Mouse (Mus musculus): ENCODE results near the gene Ssx2ip. TPM values are rescaled to one million over a fixed set of nuclear protein-coding genes. Genes with fewer than 3 reads are reported as not detected.
"Not testable (repeated sequence)": the region's sequence is repeated elsewhere in the genome, so short reads cannot be mapped to it uniquely, and the experiment has no call there.

Gene Ssx2ip
- polyA plus RNA-seq, 1 experiment from 2014 or later = 25.6 TPM

DNA sequence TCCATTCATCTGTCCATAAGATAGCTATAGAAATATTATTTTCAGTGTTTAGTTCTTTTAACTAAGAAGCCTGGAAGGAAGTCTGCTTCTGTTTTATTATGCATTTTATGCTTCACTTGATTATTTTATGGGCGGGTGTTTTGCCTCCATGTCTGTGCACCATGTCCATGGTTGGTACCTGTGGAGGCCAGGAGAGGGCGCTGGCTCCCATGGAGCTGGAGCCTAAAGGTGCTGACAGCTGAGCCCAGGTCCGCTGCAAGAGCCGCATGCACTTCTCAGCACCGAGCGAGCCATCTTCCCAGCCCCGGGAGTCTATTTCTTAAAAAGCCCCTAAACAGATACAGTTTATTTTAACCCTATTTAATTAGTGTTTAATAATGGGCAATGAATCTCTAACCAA, 19.3 kb downstream of the Ssx2ip start:
- ATAC-seq (ENCODE audit: insufficient number of reproducible peaks, low FRiP score, low TSS enrichment, low read depth) = no peak
- WGBS = 86% methylated on average over 7 of the region's 7 CpGs
- Histone ChIP-seq H3K36me3 (peaks cover 56% of the 10 kb centered on the region), H3K27me3 (no peaks in the 10 kb centered on the region), H3K4me3 (no peak overlapping the region), H3K4me1 (peaks cover 4% of the 10 kb centered on the region; the same call in 1 of the 2 replicates), H3K4me2 (no peak overlapping the region), H3K27ac (no peak overlapping the region), H3K9ac (no peak overlapping the region), H3K9me3 (no peaks in the 10 kb centered on the region)

- no peaks in the 10 kb centered on the region for H3K27me3 ChIP-seq
- peaks cover 4% of the 10 kb centered on the region; the same call in 1 of the 2 replicates for H3K4me1 ChIP-seq
- no peak for ATAC-seq (ENCODE audit: insufficient number of reproducible peaks, low FRiP score, low TSS enrichment, low read depth)
- peaks cover 54% of the 10 kb centered on the region for H3K36me3 ChIP-seq
- H3K4me3 ChIP-seq = no peak overlapping the region
- H3K4me2 ChIP-seq = no peak overlapping the region
- WGBS = 67% methylated on average over 7 of the region's 7 CpGs
- H3K27ac ChIP-seq = no peak overlapping the region
- no peak overlapping the region for H3K9ac ChIP-seq
- H3K9me3 ChIP-seq = no peaks in the 10 kb centered on the region
Measured at GRCm38 (mm10) chr3:146424306-146424900, 20.0 kb downstream of the Ssx2ip start.

DNA sequence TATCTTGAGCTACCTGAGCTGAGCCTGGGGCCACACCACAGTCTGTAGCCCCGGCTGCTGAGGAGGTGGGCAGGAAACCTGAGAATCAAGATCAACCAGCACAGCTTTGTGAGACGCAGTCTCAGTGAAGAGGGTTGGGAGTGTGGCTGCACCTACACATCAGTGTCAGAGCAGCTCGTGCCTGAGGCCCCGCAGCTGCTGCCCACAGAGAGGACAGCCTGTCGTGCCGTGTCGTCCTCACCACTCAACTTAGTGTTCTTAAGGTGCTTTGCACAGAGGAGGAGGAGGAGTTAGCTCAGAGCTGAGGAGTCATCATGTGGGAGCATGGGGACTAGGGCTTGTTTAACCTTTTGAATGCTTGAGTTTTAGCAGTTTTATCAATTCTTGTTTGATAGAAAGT, 21.5 kb downstream of the Ssx2ip start:
- 70% methylated on average over 7 of the region's 7 CpGs for WGBS
- Histone ChIP-seq H3K4me1 (peaks cover 4% of the 10 kb centered on the region; the same call in 1 of the 2 replicates), H3K4me2 (no peak overlapping the region), H3K9ac (no peak overlapping the region), H3K27me3 (no peaks in the 10 kb centered on the region), H3K36me3 (peaks cover 51% of the 10 kb centered on the region), H3K9me3 (no peaks in the 10 kb centered on the region), H3K27ac (no peak overlapping the region), H3K4me3 (no peak overlapping the region)
- ATAC-seq (ENCODE audit: insufficient number of reproducible peaks, low FRiP score, low TSS enrichment, low read depth) = no peak

DNA sequence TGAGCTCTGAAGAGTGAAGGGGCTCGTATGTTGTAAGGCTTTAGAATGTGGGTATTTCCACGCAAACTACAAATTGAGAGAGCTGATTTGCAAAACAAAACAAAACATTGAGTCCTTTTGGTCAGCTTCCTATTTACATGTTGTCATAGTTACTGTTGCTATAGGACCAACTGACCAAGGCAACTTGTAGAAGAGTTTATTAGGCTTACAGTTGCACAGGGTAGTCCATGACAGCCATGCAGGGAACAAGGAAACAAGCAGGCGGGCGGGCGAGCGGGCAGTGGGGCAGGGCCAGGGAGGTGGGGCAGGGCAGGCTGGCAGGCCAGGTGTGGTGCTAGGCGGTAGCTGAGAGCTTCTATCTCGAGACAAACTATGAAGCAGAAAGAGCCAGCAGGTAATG, 22.0 kb downstream of the Ssx2ip start:
- Histone ChIP-seq H3K4me2 (no peak overlapping the region), H3K27ac (no peak overlapping the region), H3K4me1 (peaks cover 4% of the 10 kb centered on the region; the same call in 1 of the 2 replicates), H3K4me3 (no peak overlapping the region), H3K9ac (no peak overlapping the region), H3K36me3 (peaks cover 57% of the 10 kb centered on the region), H3K27me3 (no peaks in the 10 kb centered on the region), H3K9me3 (no peaks in the 10 kb centered on the region)
- 85% methylated on average over 8 of the region's 8 CpGs for WGBS
- no peak for ATAC-seq (ENCODE audit: insufficient number of reproducible peaks, low FRiP score, low TSS enrichment, low read depth)

- not testable (repeated sequence) for H3K4me2 ChIP-seq; H3K4me1 ChIP-seq; H3K9me3 ChIP-seq; H3K27ac ChIP-seq; H3K27me3 ChIP-seq; ATAC-seq (ENCODE audit: insufficient number of reproducible peaks, low FRiP score, low TSS enrichment, low read depth); H3K4me3 ChIP-seq; H3K9ac ChIP-seq
- 86% methylated on average over 11 of the region's 11 CpGs for WGBS
- H3K36me3 ChIP-seq = peaks cover 58% of the 10 kb centered on the region
Measured at GRCm38 (mm10) chr3:146433063-146433462, 28.6 kb downstream of the Ssx2ip start.

- H3K9me3 ChIP-seq = no peaks in the 10 kb centered on the region
- H3K27me3 ChIP-seq = no peaks in the 10 kb centered on the region
- H3K4me1 ChIP-seq = no peaks in the 10 kb centered on the region
- WGBS = 77% methylated on average over 14 of the region's 14 CpGs
- H3K4me3 ChIP-seq = no peak overlapping the region
- H3K9ac ChIP-seq = no peak overlapping the region
- peaks cover 58% of the 10 kb centered on the region for H3K36me3 ChIP-seq
- ATAC-seq (ENCODE audit: insufficient number of reproducible peaks, low FRiP score, low TSS enrichment, low read depth) = no peak
- H3K4me2 ChIP-seq = no peak overlapping the region
- H3K27ac ChIP-seq = no peak overlapping the region
Measured at GRCm38 (mm10) chr3:146433681-146434350, 29.4 kb downstream of the Ssx2ip start.

DNA sequence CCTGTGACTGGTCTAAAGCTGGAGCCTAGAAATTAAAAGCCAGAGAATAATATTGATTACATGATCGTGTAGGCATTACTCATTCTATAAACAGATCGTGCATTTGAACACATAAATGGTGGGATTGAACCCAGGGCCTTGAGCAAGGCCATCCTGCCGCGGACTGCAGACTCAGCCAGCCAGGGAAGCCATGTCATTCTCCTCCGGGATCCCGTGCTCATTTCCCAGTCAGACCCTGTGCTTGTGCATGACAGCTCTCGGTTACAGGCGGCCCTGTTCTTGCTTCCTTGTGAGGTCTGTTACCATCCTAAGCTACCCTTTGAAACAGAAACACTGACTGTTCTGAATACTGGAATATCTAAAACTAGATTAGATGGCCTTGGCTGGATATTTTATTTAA, 30.2 kb downstream of the Ssx2ip start:
- Histone ChIP-seq H3K4me1 (no peaks in the 10 kb centered on the region), H3K27ac (no peak overlapping the region), H3K4me3 (no peak overlapping the region), H3K27me3 (no peaks in the 10 kb centered on the region), H3K9me3 (no peaks in the 10 kb centered on the region), H3K36me3 (peaks cover 56% of the 10 kb centered on the region), H3K9ac (no peak overlapping the region), H3K4me2 (no peak overlapping the region)
- no peak for ATAC-seq (ENCODE audit: insufficient number of reproducible peaks, low FRiP score, low TSS enrichment, low read depth)
- 92% methylated on average over 8 of the region's 8 CpGs for WGBS

DNA sequence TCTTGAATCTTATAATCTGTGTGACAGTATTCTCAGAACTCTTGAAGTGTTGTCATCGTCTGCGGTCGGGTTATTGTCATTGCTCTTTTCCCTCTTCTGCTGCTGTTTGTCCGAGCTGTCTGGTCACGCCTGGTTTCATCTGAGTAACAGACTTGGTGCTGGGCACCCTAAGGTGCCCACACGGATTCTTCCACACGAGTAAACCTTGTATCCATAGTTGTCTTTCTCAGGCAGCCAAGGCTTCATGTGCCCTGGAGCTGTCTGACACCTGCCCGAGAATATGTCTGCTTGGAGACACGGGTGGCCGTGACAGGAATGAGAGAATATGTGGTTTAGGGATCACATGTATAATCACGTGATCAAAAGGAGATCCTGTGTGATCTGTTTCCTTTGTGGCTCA, 31.1 kb downstream of the Ssx2ip start:
- H3K27ac ChIP-seq = no peak overlapping the region
- H3K27me3 ChIP-seq = no peaks in the 10 kb centered on the region
- H3K4me3 ChIP-seq = no peak overlapping the region
- no peaks in the 10 kb centered on the region for H3K4me1 ChIP-seq
- ATAC-seq (ENCODE audit: insufficient number of reproducible peaks, low FRiP score, low TSS enrichment, low read depth) = no peak
- no peak overlapping the region for H3K4me2 ChIP-seq
- H3K9me3 ChIP-seq = no peaks in the 10 kb centered on the region
- WGBS = 91% methylated on average over 11 of the region's 11 CpGs
- H3K9ac ChIP-seq = no peak overlapping the region
- H3K36me3 ChIP-seq = peaks cover 54% of the 10 kb centered on the region

DNA sequence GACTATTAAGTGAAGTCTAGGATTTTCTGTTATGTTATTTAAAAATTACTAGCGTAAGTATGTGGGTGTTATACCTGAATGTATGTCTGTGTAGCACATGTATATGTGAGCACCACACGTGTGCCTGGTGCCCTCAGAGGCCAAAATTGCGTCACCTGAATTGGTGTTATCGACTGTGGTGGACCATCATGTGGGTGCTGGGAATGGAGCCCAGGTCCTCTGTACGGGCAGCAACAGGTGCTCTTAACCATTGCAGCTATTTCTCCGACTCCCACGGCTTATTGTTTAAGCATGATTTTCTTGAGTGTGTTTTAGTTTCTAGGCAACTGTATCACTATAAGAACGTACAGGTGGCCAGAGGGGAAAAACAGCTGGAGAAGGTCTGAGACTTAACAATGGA, 31.7 kb downstream of the Ssx2ip start:
- H3K9ac ChIP-seq = no peak overlapping the region
- WGBS = 92% methylated on average over 8 of the region's 8 CpGs

DNA sequence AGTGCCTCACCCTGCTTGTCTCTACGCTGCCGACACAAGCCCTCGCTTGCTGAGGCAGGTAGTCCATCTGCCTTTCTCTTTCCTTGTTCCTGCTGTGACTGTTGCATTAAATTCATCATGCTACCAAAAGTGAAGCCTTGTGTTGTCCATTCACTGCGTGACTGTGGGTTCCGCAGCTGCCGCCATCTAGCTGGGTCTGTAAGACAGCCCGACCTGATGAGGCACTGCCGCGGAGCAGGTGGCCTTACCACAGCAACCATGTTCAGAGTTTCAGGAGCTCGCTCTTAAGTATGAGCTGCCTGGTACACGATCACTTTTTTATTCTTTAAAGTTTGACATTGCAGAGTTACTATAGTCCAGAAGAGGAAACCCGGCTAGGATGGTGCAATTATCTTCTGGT, 35.6 kb downstream of the Ssx2ip start:
- ATAC-seq (ENCODE audit: insufficient number of reproducible peaks, low FRiP score, low TSS enrichment, low read depth) = no peak
- WGBS = 87% methylated on average over 12 of the region's 12 CpGs
- no peak overlapping the region for H3K27ac ChIP-seq

More for the DNA sequence above, 31.7 kb downstream of the Ssx2ip start:
- H3K4me2 ChIP-seq = no peak overlapping the region
- no peaks in the 10 kb centered on the region for H3K27me3 ChIP-seq
- no peak overlapping the region for H3K27ac ChIP-seq
- H3K4me3 ChIP-seq = no peak overlapping the region
- H3K36me3 ChIP-seq = peaks cover 50% of the 10 kb centered on the region
- no peaks in the 10 kb centered on the region for H3K9me3 ChIP-seq
- ATAC-seq (ENCODE audit: insufficient number of reproducible peaks, low FRiP score, low TSS enrichment, low read depth) = no peak
- no peaks in the 10 kb centered on the region for H3K4me1 ChIP-seq

GRCm38 (mm10) chr3:146440422-146440821, 36.0 kb downstream of the Ssx2ip start:
- H3K27me3 ChIP-seq = no peaks in the 10 kb centered on the region
- 71% methylated on average over 7 of the region's 7 CpGs for whole genome bisulfite sequencing
- H3K4me1 ChIP-seq = no peaks in the 10 kb centered on the region
- no peaks in the 10 kb centered on the region for H3K9me3 ChIP-seq
- H3K4me3 ChIP-seq = no peak overlapping the region
- no peak overlapping the region for H3K9ac ChIP-seq
- H3K36me3 ChIP-seq = peaks cover 33% of the 10 kb centered on the region
- no peak overlapping the region for H3K27ac ChIP-seq
- H3K4me2 ChIP-seq = no peak overlapping the region
- no peak for ATAC-seq (ENCODE audit: insufficient number of reproducible peaks, low FRiP score, low TSS enrichment, low read depth)

More for the DNA sequence above, 35.6 kb downstream of the Ssx2ip start:
- H3K4me3 ChIP-seq = no peak overlapping the region
- no peak overlapping the region for H3K4me2 ChIP-seq
- H3K27me3 ChIP-seq = no peaks in the 10 kb centered on the region
- H3K9ac ChIP-seq = no peak overlapping the region
- H3K4me1 ChIP-seq = no peaks in the 10 kb centered on the region
- H3K9me3 ChIP-seq = no peaks in the 10 kb centered on the region
- H3K36me3 ChIP-seq = peaks cover 37% of the 10 kb centered on the region

DNA sequence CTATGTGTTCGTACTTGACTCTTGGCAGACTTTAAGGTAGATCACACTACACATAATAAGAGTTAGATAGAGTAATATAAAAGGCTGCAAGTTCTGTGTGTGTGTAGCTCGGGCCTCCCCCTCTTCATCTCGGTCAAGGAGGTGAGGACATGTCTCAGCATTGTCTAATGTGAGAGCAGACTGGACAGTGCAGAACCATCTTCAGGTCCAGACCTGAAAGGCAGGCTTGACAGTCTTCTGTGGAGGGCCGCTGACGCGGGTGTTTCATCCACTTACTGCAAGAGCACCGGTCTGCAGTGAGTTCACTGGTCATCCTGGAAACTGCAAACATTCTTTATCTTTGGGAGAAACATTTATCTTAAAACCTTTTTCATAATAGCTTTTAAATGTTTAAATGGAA, 38.0 kb downstream of the Ssx2ip start:
- H3K9ac ChIP-seq = no peak overlapping the region
- peaks cover 17% of the 10 kb centered on the region for H3K36me3 ChIP-seq
- ATAC-seq (ENCODE audit: insufficient number of reproducible peaks, low FRiP score, low TSS enrichment, low read depth) = no peak
- H3K4me2 ChIP-seq = no peak overlapping the region
- H3K4me1 ChIP-seq = no peaks in the 10 kb centered on the region
- no peak overlapping the region for H3K27ac ChIP-seq
- H3K4me3 ChIP-seq = no peak overlapping the region
- no peaks in the 10 kb centered on the region for H3K27me3 ChIP-seq
- 88% methylated on average over 7 of the region's 7 CpGs for WGBS
- no peaks in the 10 kb centered on the region for H3K9me3 ChIP-seq

Data from limb, embryonic 15.5 days (tissue).